Mouse (Mus musculus): ENCODE measurements at regions not wholly inside any gene's neighbourhood (a gene's known extent, or its start where the extent isn't known, plus 50 kb on each side); places are given as distances from the start of the nearest gene placed in this dataset.

DNA sequence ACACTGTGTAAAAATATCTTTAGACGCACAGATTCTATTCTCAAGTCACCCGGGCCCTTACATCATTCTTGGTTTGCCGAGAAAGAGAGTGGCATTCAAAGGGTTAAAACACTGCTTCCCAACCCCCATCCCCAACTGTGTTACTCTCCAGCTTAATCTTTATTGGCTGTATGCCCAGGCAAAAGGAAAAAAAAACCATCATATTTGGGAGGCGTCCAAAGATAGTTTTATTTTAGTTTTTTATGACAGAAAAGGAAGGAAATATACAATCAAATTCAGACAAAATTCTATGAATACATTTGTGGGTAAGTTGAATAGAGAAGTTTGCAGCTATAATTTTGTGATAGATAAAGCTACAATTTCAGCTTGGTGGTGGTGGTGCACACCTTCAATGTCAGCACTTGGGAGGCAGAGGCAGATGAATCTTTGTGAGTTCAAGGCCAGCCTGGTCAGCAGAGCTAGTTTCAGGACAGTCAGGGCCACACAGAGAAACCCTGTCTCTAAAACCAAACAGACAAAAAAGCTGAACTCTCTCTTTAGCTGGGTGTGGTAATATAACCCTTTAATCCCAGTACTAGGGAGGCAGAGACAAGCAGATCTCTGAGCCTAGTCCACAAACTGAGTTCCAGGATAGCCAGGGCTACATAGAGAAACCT is 98.2 kb upstream of the Slc38a2 start:
- no peak for TF ChIP-seq CTCF (IDR thresholded peaks at IDR 0.05; ENCODE audit: control insufficient read depth, insufficient read depth, insufficient read length)
- TF ChIP-seq USF1 (IDR thresholded peaks at IDR 0.05; ENCODE audit: low read depth) = no peak
- no peak for TF ChIP-seq CEBPB (IDR thresholded peaks at IDR 0.05; ENCODE audit: low read depth)
- TF ChIP-seq MAX (IDR thresholded peaks at IDR 0.05) = no peak
